Mouse (Mus musculus) kidney, postnatal 0 days (tissue): ENCODE data around the gene Tagap. TPM values are rescaled to one million over a fixed set of nuclear protein-coding genes. Genes with fewer than 3 reads are reported as not detected.
A peak's percentile ranks its signal among the peaks of the same experiment; 100 is the strongest.

Experiments
- ATAC-seq: fragments of 200-750 bp; cut with Nextera tagmentation; replicated peaks from 2 replicates; pipeline ENCODE4 v1.8.0; 2017; ENCODE audit warnings: low read depth, moderate number of reproducible peaks, moderate TSS enrichment, moderate library complexity; ENCODE audit not compliant: low FRiP score
- DNase-seq: peaks from one replicate; pipeline ENCODE4 v3.0.0-alpha.2; 2016; ENCODE audit warnings: low spot score
- H3K27ac ChIP-seq: fragments of 300-500 bp; sonication (generic); 2 replicates; pipeline ENCODE4 v1.5.1; 2014; ENCODE audit warnings: mild to moderate bottlenecking
- H3K27me3 ChIP-seq: fragments of 300-500 bp; sonication (generic); 2 replicates; pipeline ENCODE4 v1.6.1; 2014; ENCODE audit warnings: low read length, mixed read lengths; ENCODE audit not compliant: insufficient read depth
- H3K36me3 ChIP-seq: fragments of 300-500 bp; sonication (generic); 2 replicates; pipeline ENCODE4 v1.6.1; 2014; ENCODE audit warnings: low read length, mixed read lengths; ENCODE audit not compliant: insufficient read depth
- H3K4me1 ChIP-seq: fragments of 300-500 bp; sonication (generic); replicated peaks from 2 replicates; pipeline ENCODE4 v1.6.1; 2014; ENCODE audit warnings: antibody characterized with exemption, low read length, mixed read lengths; ENCODE audit not compliant: insufficient read depth
- H3K4me2 ChIP-seq: fragments of 300-500 bp; sonication (generic); 2 replicates; pipeline ENCODE4 v1.6.1; 2014; ENCODE audit warnings: mild to moderate bottlenecking, low read length, moderate library complexity, mixed read lengths
- H3K4me3 ChIP-seq: fragments of 300-500 bp; sonication (generic); replicated peaks from 2 replicates; pipeline ENCODE4 v1.5.1; 2014; ENCODE audit warnings: low read depth, low read length
- H3K9ac ChIP-seq: fragments of 300-500 bp; sonication (generic); 2 replicates; pipeline ENCODE4 v1.6.1; 2014; ENCODE audit warnings: low read depth, low read length
- H3K9me3 ChIP-seq: fragments of 300-500 bp; sonication (generic); replicated peaks from 2 replicates; pipeline ENCODE4 v1.6.1; 2016; ENCODE audit warnings: low read length, inconsistent platforms, mixed read lengths
- CTCF ChIP-seq: IDR thresholded peaks from 2 replicates; pipeline ENCODE4 v1.5.1; 2016; ENCODE audit warnings: antibody characterized with exemption, low read depth, mild to moderate bottlenecking, moderate library complexity
- WGBS: fragments of 180-500 bp; shearing (Covaris S2); extraction: QIAGEN DNeasy Blood & Tissue Kit; methylation state at CpG from one replicate; pipeline ENCODE4 v1.1.7; 2014; 5-methylcytosine and 5-hydroxymethylcytosine counted together
- polyA plus RNA-seq: library from polyadenylated mRNA; unstranded; fragments of >200 nt; fragmentation: Nextera tagmentation; extraction: Ambion mirVana; gene quantifications from 2 replicates; pipeline ENCODE4 v1.2.1, GENCODE M21; 2015

The Tagap gene
- polyA plus RNA-seq, result 0.68 and 0.74 TPM in 2 replicates

DNA sequence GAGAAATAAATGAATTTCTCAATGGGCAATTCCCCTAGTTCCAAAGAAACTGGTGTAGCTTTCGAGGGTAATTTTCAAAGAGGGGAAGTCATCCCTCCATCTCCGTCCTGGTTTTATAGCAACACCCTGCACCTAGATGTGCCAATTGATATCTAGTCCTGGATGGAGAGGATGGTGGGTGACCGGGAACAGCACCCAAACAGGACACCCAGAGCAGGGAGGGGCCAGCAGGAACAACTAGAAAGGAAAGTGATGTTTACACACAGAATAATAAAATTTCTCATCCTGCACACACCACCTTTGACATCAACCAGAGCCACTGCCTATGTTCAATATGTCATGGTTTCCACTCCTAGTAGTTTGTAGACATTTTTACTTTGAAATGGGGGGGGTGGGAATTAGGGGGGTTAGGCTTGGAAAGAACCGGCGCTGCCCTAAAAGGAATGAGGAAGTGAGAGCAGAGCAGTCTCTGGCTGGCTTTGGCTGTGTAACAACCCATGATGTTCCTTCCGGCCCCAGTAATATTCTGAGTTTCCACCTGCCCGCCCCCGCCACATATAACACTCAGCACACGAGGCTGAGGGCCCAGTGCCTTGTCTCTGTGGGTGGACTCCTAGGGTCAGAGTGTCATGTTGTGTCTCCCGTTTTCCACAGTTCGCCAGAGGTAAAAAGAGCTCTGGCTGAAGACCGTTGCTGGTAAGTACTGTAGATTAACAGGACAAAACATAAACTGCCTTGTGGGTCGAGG, at the start of gene Tagap:
Tagap (plus strand) TSS at position 588 of the 748 bp plus-strand sequence.
- ATAC-seq, result 0 out of 2 replicates have a peak, but pooled peaks have one; percentile 21
- H3K9me3 ChIP-seq, result no peaks in the 10 kb centered on the region
- TF ChIP-seq CTCF, result no peak
- H3K4me2 ChIP-seq, result peak within 1 kb of the TSS; percentile 33
- no peak within 1 kb of the TSS for H3K27ac ChIP-seq
- H3K9ac ChIP-seq, result no peak within 1 kb of the TSS
- no peak within 1 kb of the TSS for H3K4me3 ChIP-seq
- no peaks in the 10 kb centered on the region for H3K36me3 ChIP-seq
- no peak for DNase-seq
- H3K4me1 ChIP-seq, result peaks cover 7% of the 10 kb centered on the region; the same call in 1 of the 2 replicates
- no peaks in the 10 kb centered on the region for H3K27me3 ChIP-seq
- 29% methylated on average over 13 of the region's 13 CpGs for WGBS

DNA sequence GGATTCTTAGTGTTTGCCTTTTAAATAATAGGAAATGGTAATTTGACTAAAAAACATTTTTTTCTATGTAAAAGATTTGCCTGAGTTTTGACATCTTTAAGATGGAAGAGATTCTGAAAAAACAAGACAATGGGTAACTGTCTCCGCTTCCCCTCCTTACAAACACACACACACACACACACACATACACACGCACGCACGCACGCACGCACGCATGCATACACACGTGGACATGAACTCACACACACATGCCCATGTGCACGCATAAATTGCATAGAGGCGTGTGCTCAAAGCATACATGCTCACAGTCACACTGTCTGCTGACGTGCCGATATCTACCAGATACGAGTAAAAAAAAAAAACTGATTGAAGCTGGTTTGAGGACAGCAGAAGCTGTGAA, 49.3 kb upstream of the Tagap start:
- ATAC-seq (no peak), DNase-seq (no peak)
- no peak overlapping the region for H3K4me3 ChIP-seq
- no peaks in the 10 kb centered on the region for H3K27me3 ChIP-seq
- 0 out of 2 replicates have a peak, but pooled peaks cover 6% of the 10 kb centered on the region for H3K4me1 ChIP-seq
- no peak for TF ChIP-seq CTCF
- WGBS, result 81% methylated on average over 13 of the region's 13 CpGs
- no peaks in the 10 kb centered on the region for H3K36me3 ChIP-seq
- no peak overlapping the region for H3K27ac ChIP-seq
- H3K9ac ChIP-seq, result no peak overlapping the region
- H3K4me2 ChIP-seq, result no peak overlapping the region
- H3K9me3 ChIP-seq, result no peaks in the 10 kb centered on the region

DNA sequence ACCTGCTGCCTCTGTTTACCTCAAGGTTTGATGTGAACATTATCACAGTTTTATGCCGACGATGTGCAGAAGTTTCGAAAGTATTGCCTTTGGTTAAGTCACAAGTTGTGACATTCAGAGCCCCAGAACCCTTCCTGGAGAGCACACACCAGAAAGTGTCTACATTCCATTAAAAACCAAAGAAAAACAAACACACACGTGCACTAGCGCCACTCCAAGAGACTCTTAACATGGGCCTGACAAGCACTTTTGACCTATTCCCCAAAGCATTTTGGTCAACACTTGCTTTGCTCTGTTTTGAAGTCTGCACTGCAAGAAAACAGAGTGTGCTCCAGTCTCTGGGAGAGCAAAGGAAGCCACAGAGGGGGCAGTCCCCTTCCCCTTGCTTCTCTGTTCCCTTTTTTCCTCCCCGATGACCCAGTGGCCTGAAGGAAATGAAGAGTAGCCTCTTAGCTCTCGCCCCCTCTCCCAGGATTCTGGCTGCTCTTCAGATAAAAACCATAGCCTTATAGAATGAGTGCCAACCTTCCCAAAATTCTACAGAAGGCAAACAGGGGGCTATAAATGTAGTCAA, 48.5 kb upstream of the Tagap start:
- H3K9me3 ChIP-seq, result no peaks in the 10 kb centered on the region
- no peak overlapping the region for H3K9ac ChIP-seq
- no peak for TF ChIP-seq CTCF
- 47% methylated on average over 7 of the region's 7 CpGs for WGBS
- no peak overlapping the region for H3K4me2 ChIP-seq
- no peaks in the 10 kb centered on the region for H3K36me3 ChIP-seq
- no peak overlapping the region for H3K27ac ChIP-seq
- ATAC-seq, result no peak
- 0 out of 2 replicates have a peak, but pooled peaks cover 6% of the 10 kb centered on the region for H3K4me1 ChIP-seq
- H3K4me3 ChIP-seq, result no peak overlapping the region
- H3K27me3 ChIP-seq, result no peaks in the 10 kb centered on the region
- DNase-seq, result no peak

DNA sequence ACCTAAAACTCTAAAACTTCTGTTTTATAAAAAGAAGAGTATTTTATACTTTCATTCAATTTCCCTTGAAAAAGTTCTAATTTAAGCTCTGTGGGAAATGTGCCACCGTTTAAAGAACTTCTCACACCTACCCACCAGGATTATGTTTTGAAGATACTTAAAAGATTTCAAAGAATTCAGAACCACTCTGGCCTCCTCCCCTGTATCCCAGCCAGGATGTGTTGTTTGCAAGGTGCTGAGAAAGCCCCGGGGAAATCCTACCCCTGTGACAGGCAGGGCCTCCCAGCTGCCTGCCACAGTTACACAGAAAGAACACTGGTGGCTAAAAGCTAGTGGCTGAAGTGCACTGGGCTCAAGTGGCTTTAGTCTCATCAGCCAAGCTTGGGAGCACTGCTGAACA, 47.9 kb upstream of the Tagap start:
- DNase-seq, result no peak
- Histone ChIP-seq H3K36me3 (no peaks in the 10 kb centered on the region), H3K4me1 (0 out of 2 replicates have a peak, but pooled peaks cover 6% of the 10 kb centered on the region), H3K27me3 (no peaks in the 10 kb centered on the region), H3K9ac (no peak overlapping the region), H3K9me3 (no peaks in the 10 kb centered on the region), H3K4me2 (no peak overlapping the region), H3K4me3 (no peak overlapping the region), H3K27ac (no peak overlapping the region)
- ATAC-seq, result no peak
- no peak for TF ChIP-seq CTCF
- 35% methylated on average over 2 of the region's 2 CpGs for WGBS

DNA sequence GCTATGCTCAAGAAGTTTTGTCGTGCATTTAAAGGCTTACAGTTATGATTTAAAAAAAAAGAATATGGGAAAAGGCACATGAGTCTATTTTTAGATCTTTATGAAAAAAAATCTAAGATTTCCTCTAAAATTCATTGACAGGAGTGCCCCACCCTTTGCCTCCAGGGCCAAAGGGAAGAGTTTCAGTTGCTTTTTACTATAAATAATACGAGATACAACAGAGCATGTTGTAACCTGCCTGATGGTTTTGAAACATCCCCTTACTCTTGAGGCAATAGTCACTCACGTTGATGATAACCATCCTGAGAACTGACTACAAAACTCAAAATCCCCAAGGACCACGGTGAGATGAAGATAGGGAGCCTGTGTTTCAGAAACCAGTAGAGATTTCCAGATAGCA, 46.3 kb upstream of the Tagap start:
- H3K4me3 ChIP-seq, result no peak overlapping the region
- DNase-seq (no peak), ATAC-seq (no peak)
- no peak overlapping the region for H3K4me2 ChIP-seq
- H3K27ac ChIP-seq, result no peak overlapping the region
- no peak for TF ChIP-seq CTCF
- H3K36me3 ChIP-seq, result no peaks in the 10 kb centered on the region
- 79% methylated on average over 4 of the region's 4 CpGs for WGBS
- 0 out of 2 replicates have a peak, but pooled peaks cover 6% of the 10 kb centered on the region for H3K4me1 ChIP-seq
- H3K9ac ChIP-seq, result no peak overlapping the region
- no peaks in the 10 kb centered on the region for H3K9me3 ChIP-seq
- H3K27me3 ChIP-seq, result no peaks in the 10 kb centered on the region

- ATAC-seq, result no peak
- TF ChIP-seq CTCF, result no peak
Measured at GRCm38 (mm10) chr17:7883126-7883525, 42.7 kb upstream of the Tagap start.

More at GRCm38 (mm10) chr17:7883126-7883525, 42.7 kb upstream of the Tagap start:
- no peaks in the 10 kb centered on the region for H3K36me3 ChIP-seq
- no peaks in the 10 kb centered on the region for H3K9me3 ChIP-seq
- H3K27ac ChIP-seq, result no peak overlapping the region
- no peak overlapping the region for H3K9ac ChIP-seq
- WGBS, result 90% methylated on average over 11 of the region's 11 CpGs
- H3K4me1 ChIP-seq, result no peaks in the 10 kb centered on the region
- H3K4me3 ChIP-seq, result no peak overlapping the region
- no peak overlapping the region for H3K4me2 ChIP-seq
- H3K27me3 ChIP-seq, result no peaks in the 10 kb centered on the region
- DNase-seq, result no peak
